Mouse (Mus musculus): Measurements from ENCODE around the gene Odf3l2. TPM values are rescaled to one million over a fixed set of nuclear protein-coding genes. Genes with fewer than 3 reads are reported as not detected.

The Odf3l2 gene
- polyA plus RNA-seq, 1 experiment from 2014 or later = 0.17 TPM

DNA sequence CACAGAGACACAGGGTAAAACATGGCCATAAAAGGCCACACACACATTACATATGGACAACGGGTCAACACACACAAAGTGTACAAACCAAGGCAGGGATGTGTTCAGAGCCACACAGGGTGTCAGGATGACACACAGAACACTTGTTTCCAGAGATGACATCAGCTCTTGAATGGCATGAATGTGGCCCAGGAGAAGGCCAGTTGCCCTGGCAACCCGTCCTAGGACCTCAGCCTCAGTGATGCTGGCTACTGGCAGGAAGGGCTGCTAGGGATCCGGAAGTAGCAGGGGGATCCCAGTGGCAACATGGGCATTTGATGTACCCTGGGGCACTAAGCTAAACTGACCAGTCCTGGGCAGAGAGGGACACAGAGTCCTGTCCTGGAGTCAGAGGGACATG is 36.3 kb downstream of the Odf3l2 start:
- peaks cover 20% of the 10 kb centered on the region for H3K27me3 ChIP-seq (ENCODE audit: control insufficient read depth, insufficient read depth, low read length)
- H3K4me1 ChIP-seq (ENCODE audit: control insufficient read depth, insufficient read depth, low read length) = peaks cover 23% of the 10 kb centered on the region
- H3K4me2 ChIP-seq (ENCODE audit: low read length) = no peak overlapping the region
- ATAC-seq (ENCODE audit: low FRiP score, low TSS enrichment) (no peak), DNase-seq (no peak)
- no peaks in the 10 kb centered on the region for H3K9me3 ChIP-seq (ENCODE audit: control insufficient read depth, low read length)
- 67% methylated on average over 3 of the region's 3 CpGs for WGBS
- H3K36me3 ChIP-seq (ENCODE audit: control insufficient read depth, insufficient read depth, low read length) = no peaks in the 10 kb centered on the region
- no peak overlapping the region for H3K9ac ChIP-seq (replicated peaks; ENCODE audit: low read length)
- no peak overlapping the region for H3K4me3 ChIP-seq (replicated peaks; ENCODE audit: low read depth, low read length)
- no peak overlapping the region for H3K27ac ChIP-seq (replicated peaks; ENCODE audit: low read depth, low read length)

DNA sequence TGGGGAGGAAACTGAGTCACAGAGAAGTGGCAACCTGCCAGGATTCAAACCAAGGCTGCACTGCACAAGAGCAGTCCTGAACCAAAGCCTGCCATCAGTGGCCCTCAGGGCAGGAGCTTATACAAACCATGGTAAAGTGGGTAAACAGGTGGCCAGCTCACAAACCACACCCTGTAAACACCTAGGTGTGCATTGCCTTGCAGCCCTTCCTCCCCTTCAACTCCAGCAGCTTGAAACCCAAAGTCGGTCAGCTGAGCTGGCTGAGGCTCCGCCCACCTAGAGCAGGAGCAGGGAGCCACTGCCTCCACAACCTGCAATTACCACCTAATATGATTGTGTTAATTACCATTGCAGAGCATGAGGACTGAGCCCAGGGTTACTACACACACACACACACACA is 37.6 kb downstream of the Odf3l2 start:
- Histone ChIP-seq H3K9ac (replicated peaks; ENCODE audit: low read length) (no peak overlapping the region), H3K36me3 (ENCODE audit: control insufficient read depth, insufficient read depth, low read length) (no peaks in the 10 kb centered on the region), H3K4me2 (ENCODE audit: low read length) (no peak overlapping the region), H3K4me3 (replicated peaks; ENCODE audit: low read depth, low read length) (no peak overlapping the region), H3K27ac (replicated peaks; ENCODE audit: low read depth, low read length) (no peak overlapping the region), H3K27me3 (ENCODE audit: control insufficient read depth, insufficient read depth, low read length) (peaks cover 13% of the 10 kb centered on the region), H3K4me1 (ENCODE audit: control insufficient read depth, insufficient read depth, low read length) (peaks cover 12% of the 10 kb centered on the region), H3K9me3 (ENCODE audit: control insufficient read depth, low read length) (no peaks in the 10 kb centered on the region)
- WGBS = 55% methylated on average over 2 of the region's 2 CpGs
- ATAC-seq (ENCODE audit: low FRiP score, low TSS enrichment) (no peak), DNase-seq (no peak)

DNA sequence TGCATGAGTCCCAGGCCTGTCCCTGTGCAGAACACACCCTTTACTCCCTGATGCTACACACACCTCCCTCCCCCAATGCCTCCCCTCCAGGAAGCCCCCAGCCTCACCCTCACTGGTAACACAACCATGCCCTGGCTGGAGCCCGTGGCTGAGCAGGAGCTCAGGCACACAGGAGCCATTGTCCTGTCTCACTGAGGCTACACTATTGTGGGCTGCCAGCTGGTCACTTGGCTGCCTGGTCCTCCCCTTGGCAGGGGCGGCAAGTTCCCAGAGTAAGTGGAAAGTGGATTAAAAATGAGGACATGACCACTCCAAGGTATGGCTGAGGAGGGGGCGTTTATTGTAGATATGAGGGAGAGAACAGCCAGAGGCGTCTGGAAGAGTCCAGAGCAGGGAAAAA is 39.0 kb downstream of the Odf3l2 start:
- no peaks in the 10 kb centered on the region for H3K36me3 ChIP-seq (ENCODE audit: control insufficient read depth, insufficient read depth, low read length)
- H3K9ac ChIP-seq (replicated peaks; ENCODE audit: low read length) = no peak overlapping the region
- H3K4me1 ChIP-seq (ENCODE audit: control insufficient read depth, insufficient read depth, low read length) = no peaks in the 10 kb centered on the region
- no peak overlapping the region for H3K4me3 ChIP-seq (replicated peaks; ENCODE audit: low read depth, low read length)
- 69% methylated on average over 4 of the region's 4 CpGs for WGBS
- no peaks in the 10 kb centered on the region for H3K27me3 ChIP-seq (ENCODE audit: control insufficient read depth, insufficient read depth, low read length)
- ATAC-seq (ENCODE audit: low FRiP score, low TSS enrichment) (no peak), DNase-seq (no peak)
- no peak overlapping the region for H3K27ac ChIP-seq (replicated peaks; ENCODE audit: low read depth, low read length)
- no peaks in the 10 kb centered on the region for H3K9me3 ChIP-seq (ENCODE audit: control insufficient read depth, low read length)
- H3K4me2 ChIP-seq (ENCODE audit: low read length) = no peak overlapping the region

DNA sequence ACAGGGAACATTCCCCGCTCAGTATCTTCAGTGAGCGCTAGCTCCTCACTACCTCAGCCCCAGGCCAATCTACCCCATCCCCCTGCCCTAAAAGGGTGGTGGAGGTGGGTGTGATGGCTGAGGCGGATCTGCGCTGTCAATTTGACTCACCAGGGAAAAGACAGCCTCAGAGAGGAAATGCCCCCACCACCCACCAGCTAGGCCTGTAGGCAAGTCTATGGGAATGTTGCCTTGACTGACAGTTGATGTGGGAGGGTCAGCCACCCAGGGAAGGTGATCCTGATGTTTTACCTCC is 47.7 kb downstream of the Odf3l2 start:
- H3K4me2 ChIP-seq (ENCODE audit: low read length) = no peak overlapping the region
- H3K9me3 ChIP-seq (ENCODE audit: control insufficient read depth, low read length) = no peaks in the 10 kb centered on the region
- peaks cover 6% of the 10 kb centered on the region; the same call in 1 of the 2 replicates for H3K27me3 ChIP-seq (ENCODE audit: control insufficient read depth, insufficient read depth, low read length)
- ATAC-seq (ENCODE audit: low FRiP score, low TSS enrichment) = no peak
- DNase-seq = no peak
- H3K27ac ChIP-seq (replicated peaks; ENCODE audit: low read depth, low read length) = no peak overlapping the region
- 79% methylated on average over 4 of the region's 4 CpGs for WGBS
- no peak overlapping the region for H3K9ac ChIP-seq (replicated peaks; ENCODE audit: low read length)
- no peak overlapping the region for H3K4me3 ChIP-seq (replicated peaks; ENCODE audit: low read depth, low read length)
- no peaks in the 10 kb centered on the region for H3K36me3 ChIP-seq (ENCODE audit: control insufficient read depth, insufficient read depth, low read length)
- no peaks in the 10 kb centered on the region for H3K4me1 ChIP-seq (ENCODE audit: control insufficient read depth, insufficient read depth, low read length)

DNA sequence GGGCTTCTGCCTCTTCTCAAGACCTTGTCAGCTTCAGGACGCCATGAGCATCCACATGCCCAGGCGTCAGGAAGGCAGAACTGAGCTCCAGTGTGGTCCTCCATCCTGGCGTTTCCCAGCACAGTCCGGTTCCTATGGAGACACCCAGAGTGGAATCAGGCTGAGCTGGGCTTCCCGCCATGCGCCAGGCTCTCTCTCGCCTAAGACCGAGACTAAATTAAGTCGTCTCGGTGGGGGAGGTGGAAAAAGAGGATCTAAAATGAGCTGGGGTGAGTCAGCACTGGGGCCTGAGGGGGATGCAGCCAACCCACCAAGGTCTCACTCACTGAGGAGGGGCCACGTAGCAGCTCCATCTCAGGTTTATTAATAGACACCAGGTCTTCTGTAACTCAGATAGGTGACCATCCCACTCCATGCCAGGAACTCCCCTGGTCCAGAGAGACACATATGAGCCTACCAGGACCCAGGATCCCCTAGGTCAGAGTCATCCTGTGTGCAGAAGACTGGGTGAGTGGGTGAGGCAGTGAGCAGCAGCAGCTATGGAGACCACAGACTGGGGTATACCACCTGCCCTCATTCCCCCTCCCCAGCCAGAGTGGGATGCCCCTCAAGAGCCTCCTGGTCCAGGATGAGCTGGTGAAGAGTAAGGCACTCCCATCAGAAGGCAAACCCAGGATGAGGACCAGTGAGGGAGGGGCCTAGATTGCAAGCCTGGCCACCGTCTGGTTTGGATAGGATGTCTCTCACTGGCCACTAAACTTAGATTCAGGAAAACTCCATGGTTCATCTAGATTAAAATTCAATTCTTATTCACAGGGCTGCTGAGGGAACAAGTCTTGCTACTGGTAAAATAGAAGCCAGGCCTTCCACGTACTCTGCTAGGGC is 48.2 kb downstream of the Odf3l2 start:
- peak; percentile 33 for DNase-seq

DNA sequence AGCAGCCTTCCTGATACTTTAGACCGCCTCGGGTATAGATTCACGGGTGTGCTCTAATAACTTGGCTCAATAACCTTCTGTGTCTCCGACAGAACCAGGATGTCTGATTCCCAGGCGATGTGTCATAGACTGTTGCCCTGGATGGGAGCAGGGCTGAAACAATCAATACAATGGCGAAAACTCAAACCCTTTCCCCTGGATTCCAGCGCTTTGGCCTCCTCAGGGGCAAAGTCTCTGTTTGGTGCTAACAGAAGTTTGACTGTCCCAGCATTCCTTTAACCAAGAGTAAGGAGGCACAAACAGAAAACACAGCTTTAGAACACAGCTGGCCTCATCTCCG is 50.0 kb downstream of the Odf3l2 start:
- Histone ChIP-seq H3K9me3 (ENCODE audit: control insufficient read depth, low read length) (no peaks in the 10 kb centered on the region), H3K27me3 (ENCODE audit: control insufficient read depth, insufficient read depth, low read length) (peaks cover 6% of the 10 kb centered on the region; the same call in 1 of the 2 replicates), H3K4me2 (ENCODE audit: low read length) (no peak overlapping the region), H3K4me3 (replicated peaks; ENCODE audit: low read depth, low read length) (no peak overlapping the region), H3K4me1 (ENCODE audit: control insufficient read depth, insufficient read depth, low read length) (no peaks in the 10 kb centered on the region), H3K9ac (replicated peaks; ENCODE audit: low read length) (no peak overlapping the region), H3K36me3 (ENCODE audit: control insufficient read depth, insufficient read depth, low read length) (no peaks in the 10 kb centered on the region), H3K27ac (replicated peaks; ENCODE audit: low read depth, low read length) (no peak overlapping the region)
- WGBS = 62% methylated on average over 8 of the region's 8 CpGs
- DNase-seq = no peak
- no peak for ATAC-seq (ENCODE audit: low FRiP score, low TSS enrichment)

More for the DNA sequence above, 48.2 kb downstream of the Odf3l2 start:
- no peaks in the 10 kb centered on the region for H3K36me3 ChIP-seq (ENCODE audit: control insufficient read depth, insufficient read depth, low read length)
- H3K27ac ChIP-seq (replicated peaks; ENCODE audit: low read depth, low read length) = no peak overlapping the region
- no peak for ATAC-seq (ENCODE audit: low FRiP score, low TSS enrichment)
- 18% methylated on average over 13 of the region's 13 CpGs for whole genome bisulfite sequencing
- no peaks in the 10 kb centered on the region for H3K9me3 ChIP-seq (ENCODE audit: control insufficient read depth, low read length)
- no peak overlapping the region for H3K9ac ChIP-seq (replicated peaks; ENCODE audit: low read length)
- no peak overlapping the region for H3K4me3 ChIP-seq (replicated peaks; ENCODE audit: low read depth, low read length)
- no peak overlapping the region for H3K4me2 ChIP-seq (ENCODE audit: low read length)
- peaks cover 6% of the 10 kb centered on the region; the same call in 1 of the 2 replicates for H3K27me3 ChIP-seq (ENCODE audit: control insufficient read depth, insufficient read depth, low read length)
- H3K4me1 ChIP-seq (ENCODE audit: control insufficient read depth, insufficient read depth, low read length) = no peaks in the 10 kb centered on the region

DNA sequence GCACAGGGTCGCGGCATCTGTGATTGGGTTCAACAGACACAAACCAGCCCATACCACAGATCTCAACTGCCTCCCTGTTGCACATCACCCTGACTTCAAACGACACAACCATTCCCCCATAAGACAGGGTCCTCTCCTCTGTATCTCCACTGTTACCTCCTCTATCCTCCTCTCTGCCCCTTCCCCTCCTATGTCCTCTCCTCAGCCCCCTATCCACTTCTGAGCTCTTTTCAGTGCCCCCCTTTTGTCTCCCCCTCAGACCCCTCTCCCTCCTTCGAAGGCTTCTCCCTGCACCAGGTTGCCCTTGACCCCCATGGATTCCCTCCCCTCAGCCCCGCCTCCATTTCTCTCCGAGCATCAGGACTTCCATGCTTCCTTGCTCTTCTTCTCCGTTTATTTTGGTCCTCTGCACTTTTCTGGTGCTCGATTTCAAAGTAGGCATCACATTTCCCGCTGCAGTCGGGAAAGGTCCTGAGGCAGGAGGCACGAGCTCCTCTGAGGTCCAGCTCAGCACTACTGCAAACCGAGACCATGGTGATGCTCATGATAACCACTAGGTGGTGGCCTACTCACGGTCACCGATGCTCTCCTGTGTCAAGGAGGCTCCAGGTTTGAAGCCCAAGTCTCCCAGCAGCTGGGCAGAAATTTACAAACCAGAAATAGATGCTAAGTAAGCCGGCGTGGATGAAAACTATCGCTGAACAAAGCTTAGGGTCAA is 50.5 kb downstream of the Odf3l2 start:
- peak; percentile 91 for DNase-seq
- 0 out of 2 replicates have a peak overlapping the region, but pooled peaks have one; percentile 18 for H3K4me2 ChIP-seq (ENCODE audit: low read length)
- H3K4me3 ChIP-seq (replicated peaks; ENCODE audit: low read depth, low read length) = no peak overlapping the region

DNA sequence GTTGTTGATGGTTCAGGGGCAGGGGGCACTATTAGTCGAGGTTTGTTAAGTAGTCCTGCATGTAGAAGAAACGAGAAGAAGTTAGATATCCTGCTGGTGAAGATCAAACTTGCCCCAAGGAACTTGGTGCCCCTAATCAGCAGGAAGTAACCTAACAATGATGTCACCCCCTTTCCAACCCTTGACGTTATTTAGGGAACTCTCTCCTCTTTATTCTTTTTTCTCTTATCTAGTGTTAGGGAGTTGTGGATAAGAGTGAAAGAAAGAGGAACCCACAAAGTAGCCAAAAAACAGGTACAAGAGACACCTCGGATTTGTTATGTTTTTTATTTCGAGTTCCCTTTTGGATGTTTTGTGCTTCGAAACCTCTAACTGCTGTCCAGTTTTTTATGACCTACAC is 51.4 kb downstream of the Odf3l2 start:
- Histone ChIP-seq H3K27me3 (ENCODE audit: control insufficient read depth, insufficient read depth, low read length) (peaks cover 6% of the 10 kb centered on the region; the same call in 1 of the 2 replicates), H3K9me3 (ENCODE audit: control insufficient read depth, low read length) (no peaks in the 10 kb centered on the region), H3K27ac (replicated peaks; ENCODE audit: low read depth, low read length) (no peak overlapping the region), H3K4me2 (ENCODE audit: low read length) (no peak overlapping the region), H3K36me3 (ENCODE audit: control insufficient read depth, insufficient read depth, low read length) (no peaks in the 10 kb centered on the region), H3K4me3 (replicated peaks; ENCODE audit: low read depth, low read length) (no peak overlapping the region), H3K4me1 (ENCODE audit: control insufficient read depth, insufficient read depth, low read length) (no peaks in the 10 kb centered on the region), H3K9ac (replicated peaks; ENCODE audit: low read length) (no peak overlapping the region)
- WGBS = 60% methylated on average over 6 of the region's 6 CpGs
- DNase-seq (no peak), ATAC-seq (ENCODE audit: low FRiP score, low TSS enrichment) (no peak)

More for the DNA sequence above, 50.5 kb downstream of the Odf3l2 start:
- Histone ChIP-seq H3K4me1 (ENCODE audit: control insufficient read depth, insufficient read depth, low read length) (no peaks in the 10 kb centered on the region), H3K27me3 (ENCODE audit: control insufficient read depth, insufficient read depth, low read length) (peaks cover 6% of the 10 kb centered on the region; the same call in 1 of the 2 replicates), H3K36me3 (ENCODE audit: control insufficient read depth, insufficient read depth, low read length) (no peaks in the 10 kb centered on the region), H3K9me3 (ENCODE audit: control insufficient read depth, low read length) (no peaks in the 10 kb centered on the region), H3K9ac (replicated peaks; ENCODE audit: low read length) (no peak overlapping the region), H3K27ac (replicated peaks; ENCODE audit: low read depth, low read length) (no peak overlapping the region)
- 19% methylated on average over 17 of the region's 17 CpGs for WGBS
- peak; percentile 81; the same call in 1 of the 2 replicates for ATAC-seq (ENCODE audit: low FRiP score, low TSS enrichment)

Measured in midbrain, embryonic 14.5 days (tissue).